Mouse (Mus musculus): ENCODE data around the gene Slc6a19. TPM values are rescaled to one million over a fixed set of nuclear protein-coding genes. Genes with fewer than 3 reads are reported as not detected.

The Slc6a19 gene
- 0.21 TPM for polyA plus RNA-seq (2014; fragmentation: Illumina TruSeq; extraction: RNeasy Lipid Tissue Mini Kit (QIAGEN cat#74804); ENCODE audit: low read depth, low replicate concordance)

DNA sequence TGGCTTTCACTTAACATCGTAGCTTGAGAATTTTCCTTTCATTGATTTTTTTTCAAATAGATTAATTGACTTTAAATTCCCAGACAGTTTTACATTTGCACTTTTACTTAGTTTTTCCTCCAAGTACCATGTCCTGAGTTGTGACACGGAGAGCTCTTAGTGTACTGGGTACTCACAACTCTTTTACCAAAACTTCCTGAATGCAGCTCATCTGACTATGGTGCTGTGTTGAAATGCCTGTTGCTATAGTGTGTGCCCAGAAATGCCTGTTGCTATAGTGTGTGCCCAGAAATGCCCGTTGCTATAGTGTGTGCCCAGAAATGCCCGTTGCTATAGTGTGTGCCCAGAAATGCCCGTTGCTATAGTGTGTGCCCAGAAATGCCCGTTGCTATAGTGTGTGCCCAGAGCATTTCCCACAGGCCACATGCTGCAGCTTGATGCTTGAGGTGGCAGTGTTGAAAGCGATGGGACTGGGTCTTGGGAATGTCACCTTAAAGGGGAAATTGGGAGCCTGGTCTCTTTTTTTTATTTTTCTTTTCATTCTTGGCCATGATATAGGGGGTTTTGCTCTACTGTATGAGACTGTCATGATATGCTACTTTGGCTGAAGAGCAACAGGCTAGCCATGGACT is at the start of gene Slc6a19:
Gene Slc6a19, minus strand, starts transcription at position 172 of the 632 bp plus-strand sequence.

GRCm38 (mm10) chr13:73732742-73733700 is 28.4 kb upstream of the Slc6a19 start, which contains the start of gene Slc12a7:
Slc12a7 (plus strand) TSS chr13:73733094.

DNA sequence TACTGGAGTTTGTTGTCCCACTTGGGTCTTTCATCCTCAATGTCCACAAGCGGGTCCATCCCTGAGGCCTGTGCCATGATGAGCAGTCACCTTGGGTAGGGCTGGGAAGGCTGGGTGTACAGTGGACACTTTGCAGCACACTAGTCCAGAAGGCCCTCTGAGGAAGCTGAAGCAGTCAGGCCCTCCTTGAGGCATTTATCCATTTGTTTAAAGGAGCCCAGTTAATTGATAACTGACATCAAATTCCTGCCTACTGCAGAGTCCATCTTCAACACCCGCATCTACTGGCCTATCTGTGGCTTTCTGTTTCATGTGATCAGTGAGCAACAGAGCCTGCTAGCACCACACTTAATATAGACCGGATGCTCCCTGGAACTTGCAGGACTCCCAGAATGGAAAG is 26.8 kb downstream of the Slc6a19 start, which contains the start of gene Slc6a18:
Gene Slc6a18, minus strand, starts transcription at position 171 of the 400 bp plus-strand sequence.

Other genes starting within 250 kb of the Slc6a19 start
- gene Lpcat1, start 237.7 kb downstream of the Slc6a19 start, polyA plus RNA-seq (2014; fragmentation: Illumina TruSeq; extraction: RNeasy Lipid Tissue Mini Kit (QIAGEN cat#74804); ENCODE audit: low read depth, low replicate concordance), result 0.95 TPM
- not detected for gene Slc6a3, start 168.1 kb downstream of the Slc6a19 start, polyA plus RNA-seq (2014; fragmentation: Illumina TruSeq; extraction: RNeasy Lipid Tissue Mini Kit (QIAGEN cat#74804); ENCODE audit: low read depth, low replicate concordance)
- 58.1 TPM for gene Clptm1l, start 100.9 kb downstream of the Slc6a19 start, polyA plus RNA-seq (2014; fragmentation: Illumina TruSeq; extraction: RNeasy Lipid Tissue Mini Kit (QIAGEN cat#74804); ENCODE audit: low read depth, low replicate concordance)
- 2.1 TPM for gene Tert, start 78.0 kb downstream of the Slc6a19 start, polyA plus RNA-seq (2014; fragmentation: Illumina TruSeq; extraction: RNeasy Lipid Tissue Mini Kit (QIAGEN cat#74804); ENCODE audit: low read depth, low replicate concordance)
- not detected for gene Slc6a18, start 26.8 kb downstream of the Slc6a19 start, polyA plus RNA-seq (2014; fragmentation: Illumina TruSeq; extraction: RNeasy Lipid Tissue Mini Kit (QIAGEN cat#74804); ENCODE audit: low read depth, low replicate concordance)
- gene Slc12a7, start 28.2 kb upstream of the Slc6a19 start, polyA plus RNA-seq (2014; fragmentation: Illumina TruSeq; extraction: RNeasy Lipid Tissue Mini Kit (QIAGEN cat#74804); ENCODE audit: low read depth, low replicate concordance), result 10.2 TPM
- not detected for gene Nkd2, start 142.8 kb upstream of the Slc6a19 start, polyA plus RNA-seq (2014; fragmentation: Illumina TruSeq; extraction: RNeasy Lipid Tissue Mini Kit (QIAGEN cat#74804); ENCODE audit: low read depth, low replicate concordance)
- 0.87 TPM for gene Trip13, start 232.9 kb upstream of the Slc6a19 start, polyA plus RNA-seq (2014; fragmentation: Illumina TruSeq; extraction: RNeasy Lipid Tissue Mini Kit (QIAGEN cat#74804); ENCODE audit: low read depth, low replicate concordance)
- 6.6 TPM for gene Brd9, start 232.9 kb upstream of the Slc6a19 start, polyA plus RNA-seq (2014; fragmentation: Illumina TruSeq; extraction: RNeasy Lipid Tissue Mini Kit (QIAGEN cat#74804); ENCODE audit: low read depth, low replicate concordance)